Mouse (Mus musculus) brain, embryonic 14.5 days (tissue): ENCODE results near the gene Peg10.

Source experiments
- CTCF ChIP-seq: fragments of 200-500 bp; IDR thresholded peaks from 2 replicates; pipeline ENCODE4 v1.5.1; 2012; ENCODE audit warnings: inconsistent platforms, mild to moderate bottlenecking, moderate library complexity, borderline replicate concordance; ENCODE audit not compliant: insufficient read depth, insufficient read length; ENCODE audit errors: extremely low read depth
- POLR2A ChIP-seq: fragments of 200-500 bp; IDR thresholded peaks from 2 replicates; pipeline ENCODE4 v1.6.1; 2012; ENCODE audit warnings: mild to moderate bottlenecking, inconsistent platforms, borderline replicate concordance; ENCODE audit not compliant: poor library complexity, insufficient read depth, insufficient read length, severe bottlenecking; ENCODE audit errors: extremely low read depth

DNA sequence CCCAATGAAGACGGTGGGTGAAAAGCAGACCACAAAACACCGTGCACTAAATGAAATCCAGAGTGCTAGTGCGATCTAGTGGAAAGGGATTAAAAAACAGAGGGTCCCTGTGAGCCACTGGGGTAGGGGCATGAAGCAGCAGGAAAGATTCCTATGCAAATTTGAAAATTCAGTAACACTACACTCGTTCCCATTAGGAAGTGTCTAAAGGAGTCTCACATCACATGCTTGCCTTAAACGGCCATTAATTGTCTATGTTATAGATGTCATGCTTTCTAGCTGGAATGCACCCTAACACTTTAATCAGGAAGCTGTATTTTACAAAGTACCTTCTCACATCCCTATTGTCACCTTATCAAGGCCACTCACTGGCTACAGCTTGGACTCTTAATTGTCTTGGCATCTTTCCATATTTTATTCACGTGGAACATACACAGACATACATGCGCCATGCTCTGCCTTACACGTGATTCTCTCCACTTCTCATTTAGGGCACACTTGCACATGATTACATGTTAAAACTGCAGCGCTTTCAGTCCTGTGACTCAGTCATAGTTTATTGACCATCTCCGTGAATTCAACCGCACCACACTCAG is 9.0 kb upstream of the Peg10 start:
- TF ChIP-seq CTCF (no peak), POLR2A (no peak)
